8 mouse cellular contexts compared by ENCODE assay signal in the genomic region with DNA sequence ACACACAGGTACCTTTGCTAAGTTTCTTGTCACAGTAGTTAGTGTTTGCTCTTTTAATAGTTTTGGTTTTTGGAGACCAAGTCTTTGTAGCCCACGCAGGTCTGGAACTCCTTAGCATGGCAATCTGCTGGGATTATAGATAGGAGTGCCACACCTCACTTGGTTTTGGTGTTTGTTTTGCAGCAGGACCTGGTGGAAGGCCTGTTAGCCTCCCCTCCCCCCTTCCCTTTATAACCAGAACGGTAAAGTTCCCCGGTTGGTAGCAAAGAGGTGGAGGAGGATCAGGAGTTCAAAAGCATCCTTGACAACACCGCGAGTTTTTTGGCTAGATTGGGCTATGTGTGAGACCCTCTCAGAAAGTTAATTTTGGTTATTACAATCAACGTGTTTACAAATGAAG. TPM values are rescaled to one million over a fixed set of nuclear protein-coding genes. Genes with fewer than 3 reads are reported as not detected.
DNase-seq lines count a peak whose midpoint lies in the region; ATAC-seq and TF ChIP-seq lines count a peak whose summit lies in the region.
"Had no signal": no experiment of that assay in that cellular context is flagged by ENCODE, and none has a peak within 500 bp of the region (broad histone marks: within the 10 kb centered on the region; RNA-seq: fewer than 3 reads in every experiment).

No protein-coding gene starts in this region.

- H3K4me2 ChIP-seq in heart, embryonic 13.5 days, result peak overlapping the region; percentile 93
- 0 out of 2 replicates have a peak overlapping the region, but pooled peaks have one; percentile 17 for H3K4me2 ChIP-seq in neural tube, embryonic 12.5 days (replicated peaks)
- peak overlapping the region; percentile 94 for H3K4me2 ChIP-seq in liver, embryonic 12.5 days

- no peak for TF ChIP-seq POLR2A in lung, adult 2 months (IDR thresholded peaks at IDR 0.05; ENCODE audit: borderline replicate concordance, extremely low read depth, low read depth, low read length)

- H3K27ac ChIP-seq in heart, embryonic 13.5 days (replicated peaks), result peak overlapping the region; percentile 61
- no peak overlapping the region for H3K27ac ChIP-seq in neural tube, embryonic 12.5 days
- H3K27ac ChIP-seq in liver, embryonic 12.5 days, result peak overlapping the region; percentile 100

- ATAC-seq in heart, embryonic 13.5 days (ENCODE audit: extremely low read depth, insufficient number of reproducible peaks, low FRiP score, low TSS enrichment), result no peak
- no peak for ATAC-seq in neural tube, embryonic 12.5 days (ENCODE audit: low FRiP score, low read depth)
- no peak for ATAC-seq in liver, embryonic 12.5 days
- no peak for ATAC-seq in erythroid progenitor cell, adult 5-6 weeks (replicated peaks; ENCODE audit: low FRiP score, poor library complexity, severe bottlenecking)

- H3K4me1 ChIP-seq in heart, embryonic 13.5 days, result peaks cover 52% of the 10 kb centered on the region
- peaks cover 21% of the 10 kb centered on the region for H3K4me1 ChIP-seq in neural tube, embryonic 12.5 days
- H3K4me1 ChIP-seq in liver, embryonic 12.5 days, result peaks cover 80% of the 10 kb centered on the region
- peaks cover 8% of the 10 kb centered on the region for H3K4me1 ChIP-seq in lung, adult 2 months (ENCODE audit: control insufficient read depth, insufficient read depth, low read length)

- no peaks in the 10 kb centered on the region for H3K27me3 ChIP-seq in heart, embryonic 13.5 days (replicated peaks)
- peaks cover 13% of the 10 kb centered on the region for H3K27me3 ChIP-seq in neural tube, embryonic 12.5 days (replicated peaks)
- no peaks in the 10 kb centered on the region for H3K27me3 ChIP-seq in liver, embryonic 12.5 days (replicated peaks)
- H3K27me3 ChIP-seq: embryonic facial prominence, embryonic 13.5 days had no signal

- peak overlapping the region; percentile 74; the same call in 1 of the 2 replicates for H3K4me3 ChIP-seq in heart, embryonic 13.5 days
- no peak overlapping the region for H3K4me3 ChIP-seq in neural tube, embryonic 12.5 days
- H3K4me3 ChIP-seq in liver, embryonic 12.5 days, result peak overlapping the region; percentile 78
- no peak overlapping the region for H3K4me3 ChIP-seq in lung, adult 2 months (replicated peaks; ENCODE audit: extremely low read depth, low read depth, low read length)

- H3K9me3 ChIP-seq in heart, embryonic 13.5 days, result no peaks in the 10 kb centered on the region
- H3K9me3 ChIP-seq in neural tube, embryonic 12.5 days, result no peaks in the 10 kb centered on the region
- no peaks in the 10 kb centered on the region for H3K9me3 ChIP-seq in liver, embryonic 12.5 days (replicated peaks)
- H3K9me3 ChIP-seq: embryonic facial prominence, embryonic 13.5 days had no signal

- peaks cover 32% of the 10 kb centered on the region for H3K36me3 ChIP-seq in heart, embryonic 13.5 days
- peaks cover 23% of the 10 kb centered on the region for H3K36me3 ChIP-seq in neural tube, embryonic 12.5 days
- peaks cover 55% of the 10 kb centered on the region for H3K36me3 ChIP-seq in liver, embryonic 12.5 days

- H3K9ac ChIP-seq in heart, embryonic 13.5 days, result peak overlapping the region; percentile 34; the same call in 1 of the 2 replicates
- H3K9ac ChIP-seq in neural tube, embryonic 12.5 days, result no peak overlapping the region
- H3K9ac ChIP-seq in liver, embryonic 12.5 days, result peak overlapping the region; percentile 96
- H3K9ac ChIP-seq: embryonic facial prominence, embryonic 13.5 days had no signal

- DNase-seq in heart, postnatal 36 days, result no peak
- no peak for DNase-seq in neural tube, embryonic 10.5 days (ENCODE audit: extremely low spot score, low spot score)
- no peak for DNase-seq in lung, adult 2 months

- WGBS in heart, embryonic 13.5 days, result 80% methylated on average over 6 of the region's 6 CpGs
- 91% methylated on average over 6 of the region's 6 CpGs for WGBS in neural tube, embryonic 12.5 days
- 57% methylated on average over 6 of the region's 6 CpGs for WGBS in liver, embryonic 12.5 days (ENCODE audit: insufficient replicate concordance)
- WGBS in lung, adult 2 months, result 85% methylated on average over 6 of the region's 6 CpGs

- intact Hi-C loops in heart, postnatal 36 days (cut with DNase I), result loop anchor here (5.0 kb wide), 2 partner anchors 198 to 218 kb away; a partner anchor contains a TSS

- no peak for TF ChIP-seq CTCF in lung, adult 2 months (IDR thresholded peaks at IDR 0.05; ENCODE audit: insufficient read depth, low read length)

RNA-seq across cellular contexts. Expression of a gene that starts 6.2 kb away (rescaled TPM):
- polyA plus RNA-seq in heart, embryonic 13.5 days (2015; fragmentation: Nextera tagmentation; extraction: Ambion mirVana), result 334 and 366 TPM in 2 replicates
- 100 to 1,000 TPM; 192 to 202 TPM for total RNA-seq in heart, postnatal 36 days (2021)
- 285 and 313 TPM in 2 replicates for polyA plus RNA-seq in neural tube, embryonic 12.5 days (2016; fragmentation: Nextera tagmentation; extraction: Ambion mirVana)
- 193 and 196 TPM in 2 replicates for polyA plus RNA-seq in liver, embryonic 12.5 days (2016; fragmentation: Nextera tagmentation; extraction: Ambion mirVana)
- polyA plus RNA-seq in lung, adult 2 months (2012; rRNA removed), result 189 and 202 TPM in 2 replicates
- 137 and 202 TPM in 2 replicates for total RNA-seq in erythroid progenitor cell, adult 5-6 weeks (2015; ENCODE audit: low replicate concordance)
- 52.8 and 71.0 TPM in 2 replicates for total RNA-seq in erythroid progenitor cell, adult 5-6 weeks (2017; ENCODE audit: low replicate concordance)

RNA-seq across cellular contexts. Expression of a gene that starts 6.2 kb away (rescaled TPM):
- polyA plus RNA-seq in heart, embryonic 13.5 days (2015; fragmentation: Nextera tagmentation; extraction: Ambion mirVana), result 9.2 TPM in 2 replicates
- total RNA-seq in heart, postnatal 36 days (2021), result 1 to 10 TPM in 1 of 2 experiments, under 1 TPM in 1; 0.76 to 1.6 TPM
- polyA plus RNA-seq in neural tube, embryonic 12.5 days (2016; fragmentation: Nextera tagmentation; extraction: Ambion mirVana), result 3.6 and 4.0 TPM in 2 replicates
- polyA plus RNA-seq in liver, embryonic 12.5 days (2016; fragmentation: Nextera tagmentation; extraction: Ambion mirVana), result 39.1 and 42.8 TPM in 2 replicates
- 1.8 and 2.4 TPM in 2 replicates for polyA plus RNA-seq in lung, adult 2 months (2012; rRNA removed)
- total RNA-seq in erythroid progenitor cell, adult 5-6 weeks (2015; ENCODE audit: low replicate concordance), result 88.4 and 89.0 TPM in 2 replicates
- 85.0 and 97.9 TPM in 2 replicates for total RNA-seq in erythroid progenitor cell, adult 5-6 weeks (2017; ENCODE audit: low replicate concordance)

RNA-seq across cellular contexts. Expression of a gene that starts 6.2 kb away (rescaled TPM):
- polyA plus RNA-seq in heart, embryonic 13.5 days (2015; fragmentation: Nextera tagmentation; extraction: Ambion mirVana), result 42.2 and 44.7 TPM in 2 replicates
- total RNA-seq in heart, postnatal 36 days (2021), result 10 to 100 TPM; 28.3 to 34.2 TPM
- polyA plus RNA-seq in neural tube, embryonic 12.5 days (2016; fragmentation: Nextera tagmentation; extraction: Ambion mirVana), result 24.8 and 27.1 TPM in 2 replicates
- polyA plus RNA-seq in liver, embryonic 12.5 days (2016; fragmentation: Nextera tagmentation; extraction: Ambion mirVana), result 36.5 and 40.8 TPM in 2 replicates
- 167 and 189 TPM in 2 replicates for polyA plus RNA-seq in lung, adult 2 months (2012; rRNA removed)
- 119 and 154 TPM in 2 replicates for total RNA-seq in erythroid progenitor cell, adult 5-6 weeks (2015; ENCODE audit: low replicate concordance)
- total RNA-seq in erythroid progenitor cell, adult 5-6 weeks (2017; ENCODE audit: low replicate concordance), result 62.6 and 69.7 TPM in 2 replicates

RNA-seq across cellular contexts. Expression of a gene that starts 9.2 kb away (rescaled TPM):
- 473 and 541 TPM in 2 replicates for polyA plus RNA-seq in heart, embryonic 13.5 days (2015; fragmentation: Nextera tagmentation; extraction: Ambion mirVana)
- 100 to 1,000 TPM; 702 to 740 TPM for total RNA-seq in heart, postnatal 36 days (2021)
- polyA plus RNA-seq in neural tube, embryonic 12.5 days (2016; fragmentation: Nextera tagmentation; extraction: Ambion mirVana), result 302 and 313 TPM in 2 replicates
- polyA plus RNA-seq in liver, embryonic 12.5 days (2016; fragmentation: Nextera tagmentation; extraction: Ambion mirVana), result 368 and 383 TPM in 2 replicates
- 183 and 193 TPM in 2 replicates for polyA plus RNA-seq in lung, adult 2 months (2012; rRNA removed)
- total RNA-seq in erythroid progenitor cell, adult 5-6 weeks (2015; ENCODE audit: low replicate concordance), result 91.4 and 203 TPM in 2 replicates
- total RNA-seq in erythroid progenitor cell, adult 5-6 weeks (2017; ENCODE audit: low replicate concordance), result 31.5 and 64.6 TPM in 2 replicates

RNA-seq across cellular contexts. Expression of a gene that starts 35.1 kb away (rescaled TPM):
- 9.0 and 12.4 TPM in 2 replicates for polyA plus RNA-seq in heart, embryonic 13.5 days (2015; fragmentation: Nextera tagmentation; extraction: Ambion mirVana)
- 10 to 100 TPM; 25.6 to 25.8 TPM for total RNA-seq in heart, postnatal 36 days (2021)
- polyA plus RNA-seq in neural tube, embryonic 12.5 days (2016; fragmentation: Nextera tagmentation; extraction: Ambion mirVana), result 2.2 and 2.9 TPM in 2 replicates
- polyA plus RNA-seq in liver, embryonic 12.5 days (2016; fragmentation: Nextera tagmentation; extraction: Ambion mirVana), result 8.0 and 8.1 TPM in 2 replicates
- 84.6 and 90.2 TPM in 2 replicates for polyA plus RNA-seq in lung, adult 2 months (2012; rRNA removed)
- total RNA-seq in erythroid progenitor cell, adult 5-6 weeks (2015; ENCODE audit: low replicate concordance), result not detected in 2 replicates
- not detected in 2 replicates for total RNA-seq in erythroid progenitor cell, adult 5-6 weeks (2017; ENCODE audit: low replicate concordance)

Comparison
In these comparisons a context has a peak if more than half of its experiments do, and no peak if none do; other contexts are left out.
1. H3K4me2 ChIP-seq: peak in every context shown above with its lines; median percentile 94 in liver, embryonic 12.5 days; 93 in heart, embryonic 13.5 days; 17 in neural tube, embryonic 12.5 days.
2. H3K4me3 ChIP-seq: peak in heart, embryonic 13.5 days (single experiment) and liver, embryonic 12.5 days (single experiment); none in neural tube, embryonic 12.5 days (single experiment) and lung, adult 2 months (single experiment).